Mouse (Mus musculus) lung, embryonic 15.5 days (tissue): ENCODE measurements around the gene Slc35c2. TPM values are rescaled to one million over a fixed set of nuclear protein-coding genes. Genes with fewer than 3 reads are reported as not detected.

Experiments used
- ATAC-seq: fragments of 200-750 bp; cut with Nextera tagmentation; 2 replicates; pipeline ENCODE4 v1.8.0; 2017; ENCODE audit warnings: moderate number of reproducible peaks, borderline replicate concordance; ENCODE audit not compliant: low FRiP score, low TSS enrichment; ENCODE audit errors: extremely low read depth
- H3K27ac ChIP-seq: fragments of 300-500 bp; sonication (generic); 2 replicates; pipeline ENCODE4 v1.5.1; 2015; ENCODE audit warnings: moderate library complexity, mild to moderate bottlenecking, inconsistent platforms
- H3K27me3 ChIP-seq: fragments of 300-500 bp; sonication (generic); 2 replicates; pipeline ENCODE4 v1.6.1; 2015; ENCODE audit warnings: inconsistent platforms
- H3K36me3 ChIP-seq: fragments of 300-500 bp; sonication (generic); 2 replicates; pipeline ENCODE4 v1.6.1; 2015; ENCODE audit warnings: inconsistent platforms
- H3K4me1 ChIP-seq: fragments of 300-500 bp; sonication (generic); 2 replicates; pipeline ENCODE4 v1.6.1; 2015; ENCODE audit warnings: inconsistent platforms
- H3K4me2 ChIP-seq: fragments of 300-500 bp; sonication (generic); 2 replicates; pipeline ENCODE4 v1.6.1; 2015; ENCODE audit warnings: inconsistent platforms, mild to moderate bottlenecking, moderate library complexity
- H3K4me3 ChIP-seq: fragments of 300-500 bp; sonication (generic); 2 replicates; pipeline ENCODE4 v1.5.1; 2015; ENCODE audit warnings: mild to moderate bottlenecking, inconsistent platforms
- H3K9ac ChIP-seq: fragments of 300-500 bp; sonication (generic); 2 replicates; pipeline ENCODE4 v1.6.1; 2015; ENCODE audit warnings: inconsistent platforms
- H3K9me3 ChIP-seq: fragments of 300-500 bp; sonication (generic); 2 replicates; pipeline ENCODE4 v1.6.1; 2016; ENCODE audit warnings: inconsistent platforms
- WGBS: fragments of 180-500 bp; shearing (Covaris S2); methylation state at CpG from one replicate; pipeline ENCODE4 v1.1.7; 2015; 5-methylcytosine and 5-hydroxymethylcytosine counted together
- polyA plus RNA-seq: library from polyadenylated mRNA; unstranded; fragments of >200 nt; fragmentation: Nextera tagmentation; extraction: Ambion mirVana; gene quantifications from 2 replicates; pipeline ENCODE4 v1.2.1, GENCODE M21; 2015

Slc35c2 gene
- polyA plus RNA-seq: 48.0 and 48.7 TPM in 2 replicates

DNA sequence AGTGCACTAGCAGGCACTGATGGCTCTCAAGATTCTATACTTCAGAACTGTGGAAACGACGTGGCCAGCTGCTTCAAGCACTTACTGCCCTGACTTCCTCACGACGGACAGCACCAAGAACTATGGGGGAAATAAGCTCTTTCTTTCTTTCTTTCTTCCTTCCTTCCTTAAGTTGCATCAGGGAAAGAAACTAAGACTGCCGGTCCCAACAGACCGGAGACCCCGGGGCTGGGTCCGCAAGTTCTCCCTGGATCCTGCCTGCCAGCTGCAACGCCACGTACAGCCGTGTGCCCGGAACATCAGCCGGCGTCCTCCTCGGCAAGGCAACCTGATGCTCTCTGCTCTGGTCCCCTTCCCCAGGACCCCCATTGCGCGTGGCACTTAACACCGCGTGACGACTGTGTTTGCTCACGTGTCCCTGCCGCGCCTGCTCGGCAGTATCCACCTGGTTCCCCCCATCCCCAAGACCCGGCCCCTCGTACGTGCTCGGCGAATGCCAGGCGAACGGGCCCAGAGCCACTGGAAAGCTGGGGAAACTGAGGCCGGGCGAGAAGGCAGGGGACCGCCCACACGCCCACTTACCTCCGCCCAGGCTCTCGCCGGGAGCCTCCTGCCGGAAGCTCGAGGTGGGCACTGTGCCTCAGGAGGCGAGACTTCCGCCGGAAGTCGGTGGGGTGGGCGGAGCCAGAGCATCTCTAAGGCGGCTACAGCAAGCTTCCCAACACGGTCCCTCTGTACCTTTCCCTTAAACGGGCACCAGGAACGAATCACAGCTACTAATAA lies at the start of gene Slc35c2:
Gene Slc35c2 (minus strand): TSS at position 668 of the 783 bp plus-strand sequence.
- Histone ChIP-seq H3K27ac (peak within 1 kb of the TSS; percentile 82), H3K4me3 (peak within 1 kb of the TSS; percentile 79), H3K4me2 (peak within 1 kb of the TSS; percentile 89), H3K4me1 (peaks cover 26% of the 10 kb centered on the region), H3K27me3 (no peaks in the 10 kb centered on the region), H3K9ac (peak within 1 kb of the TSS; percentile 65), H3K9me3 (no peaks in the 10 kb centered on the region), H3K36me3 (peaks cover 31% of the 10 kb centered on the region)
- WGBS: under 1% methylated on average over 49 of the region's 49 CpGs
- ATAC-seq: peak; percentile 92

DNA sequence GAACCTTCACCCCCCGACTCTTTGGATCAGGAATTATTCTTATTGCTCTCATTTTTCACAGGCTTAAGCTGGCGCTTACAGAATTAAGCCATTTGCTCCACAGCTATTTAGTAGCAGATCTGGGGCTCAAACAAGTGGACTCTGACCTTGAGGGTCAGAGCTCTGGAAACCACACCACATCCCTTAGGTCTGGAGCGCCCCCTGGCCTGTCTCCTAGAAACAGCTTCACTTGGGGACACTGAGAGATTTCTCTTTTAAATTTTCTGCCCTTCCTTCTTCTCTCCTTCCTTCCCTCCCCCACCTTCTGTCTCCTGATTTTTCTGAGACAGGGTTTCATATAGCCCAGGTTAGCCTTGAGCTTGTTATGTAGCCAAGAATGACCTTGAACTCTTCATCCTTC lies 49.5 kb upstream of the Slc35c2 start:
- H3K4me2 ChIP-seq: no peak overlapping the region
- H3K4me3 ChIP-seq: no peak overlapping the region
- 24% methylated on average over 3 of the region's 3 CpGs for WGBS
- H3K27ac ChIP-seq: no peak overlapping the region
- no peaks in the 10 kb centered on the region for H3K9me3 ChIP-seq
- H3K9ac ChIP-seq: no peak overlapping the region
- ATAC-seq: no peak
- H3K27me3 ChIP-seq: no peaks in the 10 kb centered on the region
- no peaks in the 10 kb centered on the region for H3K4me1 ChIP-seq
- H3K36me3 ChIP-seq: no peaks in the 10 kb centered on the region

DNA sequence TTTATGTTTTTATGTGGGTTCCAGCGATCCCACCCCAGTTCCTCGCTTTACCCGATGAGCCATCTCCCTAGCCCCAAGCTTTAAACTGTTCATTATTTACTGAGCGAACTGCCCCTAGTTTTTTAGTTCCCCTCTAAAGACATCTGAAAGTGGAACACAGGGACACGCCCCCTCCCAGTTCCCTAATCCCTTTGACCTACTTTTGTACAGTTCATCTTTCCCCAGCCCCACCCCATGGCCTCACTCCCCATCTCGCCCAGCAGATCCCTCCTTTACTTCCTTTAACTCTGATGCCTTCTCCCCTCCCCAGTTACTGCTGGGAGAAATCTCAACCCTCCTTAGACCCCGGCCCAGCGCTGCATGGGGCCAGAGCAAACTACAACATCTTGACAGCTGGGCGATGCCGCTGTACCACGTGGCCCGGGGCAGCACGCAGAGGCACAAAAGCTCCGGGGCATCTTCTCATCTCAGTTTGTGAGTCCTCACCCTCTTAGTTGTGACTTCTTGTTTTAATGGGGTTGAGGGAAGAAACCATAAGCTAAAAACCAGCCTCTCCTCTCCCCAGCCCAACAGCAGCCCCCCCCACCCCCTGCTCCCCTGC lies 45.0 kb upstream of the Slc35c2 start:
- no peaks in the 10 kb centered on the region for H3K4me1 ChIP-seq
- H3K36me3 ChIP-seq: no peaks in the 10 kb centered on the region
- 51% methylated on average over 14 of the region's 14 CpGs for WGBS
- H3K9me3 ChIP-seq: no peaks in the 10 kb centered on the region
- H3K4me3 ChIP-seq: no peak overlapping the region
- no peak for ATAC-seq
- H3K27ac ChIP-seq: no peak overlapping the region
- no peak overlapping the region for H3K4me2 ChIP-seq
- no peaks in the 10 kb centered on the region for H3K27me3 ChIP-seq
- no peak overlapping the region for H3K9ac ChIP-seq

DNA sequence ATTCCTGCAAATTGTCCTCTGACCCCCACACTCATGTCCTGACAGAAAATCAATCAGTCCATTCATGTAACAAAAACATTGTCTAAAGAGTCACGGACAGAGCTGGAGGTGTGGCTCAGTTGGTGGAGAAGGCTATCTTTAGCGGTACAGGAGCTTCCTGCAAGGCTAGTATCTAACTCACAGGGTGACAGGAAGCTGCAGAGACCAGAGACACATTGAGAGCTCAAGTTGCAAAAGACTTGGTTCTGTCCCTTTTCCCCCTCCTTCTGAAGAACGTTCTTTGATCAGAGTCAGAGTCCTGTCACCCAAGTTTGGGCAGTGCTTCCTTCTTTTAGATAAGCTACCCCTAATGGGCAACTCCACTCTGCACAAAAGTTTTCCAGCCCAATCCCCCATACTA lies 42.0 kb upstream of the Slc35c2 start:
- no peak overlapping the region for H3K27ac ChIP-seq
- no peak overlapping the region for H3K4me2 ChIP-seq
- peaks cover 20% of the 10 kb centered on the region for H3K4me1 ChIP-seq
- H3K4me3 ChIP-seq: no peak overlapping the region
- H3K36me3 ChIP-seq: no peaks in the 10 kb centered on the region
- H3K9me3 ChIP-seq: no peaks in the 10 kb centered on the region
- 10% methylated on average over 3 of the region's 3 CpGs for WGBS
- no peak for ATAC-seq
- no peak overlapping the region for H3K9ac ChIP-seq
- no peaks in the 10 kb centered on the region for H3K27me3 ChIP-seq

DNA sequence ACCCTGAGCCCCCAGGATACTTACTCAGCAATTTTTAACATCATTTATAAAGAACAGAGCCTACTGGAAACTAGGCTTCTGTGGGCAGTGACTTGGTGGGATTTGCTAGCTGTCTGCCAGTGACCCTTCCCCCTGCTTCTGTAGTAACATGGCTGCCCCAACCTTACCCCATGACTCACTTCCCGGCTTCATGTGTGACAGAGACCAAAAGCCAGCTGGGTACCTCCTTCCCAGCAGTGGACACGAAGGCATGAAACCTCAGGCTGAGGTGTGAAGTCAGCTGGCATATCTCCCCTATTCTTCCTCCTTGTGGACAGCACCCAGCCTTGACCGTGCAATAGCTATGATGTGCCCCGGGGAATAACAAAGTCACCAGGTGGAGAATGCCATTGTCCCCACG lies 41.1 kb upstream of the Slc35c2 start:
- no peak overlapping the region for H3K4me3 ChIP-seq
- no peak overlapping the region for H3K9ac ChIP-seq
- 74% methylated on average over 5 of the region's 5 CpGs for WGBS
- no peaks in the 10 kb centered on the region for H3K9me3 ChIP-seq
- H3K4me1 ChIP-seq: peaks cover 29% of the 10 kb centered on the region
- H3K27me3 ChIP-seq: no peaks in the 10 kb centered on the region
- H3K27ac ChIP-seq: no peak overlapping the region
- ATAC-seq: no peak
- H3K36me3 ChIP-seq: no peaks in the 10 kb centered on the region
- H3K4me2 ChIP-seq: no peak overlapping the region

DNA sequence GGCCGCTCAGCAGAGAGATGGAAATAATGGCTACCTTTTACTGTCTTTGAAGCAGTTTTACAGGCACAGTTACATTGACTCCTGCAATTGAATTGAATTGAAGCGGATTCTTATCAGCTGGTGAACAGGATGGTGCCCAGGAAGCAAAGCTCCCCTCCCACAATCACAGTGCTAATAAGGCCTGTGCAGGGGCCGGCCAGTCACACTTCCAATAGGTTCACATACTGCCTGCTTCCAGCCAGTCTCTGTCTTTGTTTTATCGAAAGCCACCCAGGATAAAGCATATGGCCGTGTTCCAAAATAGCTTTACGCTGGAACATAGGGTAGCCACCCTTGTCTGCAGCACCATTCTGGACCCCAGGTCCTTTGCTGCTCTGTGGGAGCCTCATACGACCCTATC lies 39.7 kb upstream of the Slc35c2 start:
- Histone ChIP-seq H3K27ac (no peak overlapping the region), H3K4me1 (peaks cover 43% of the 10 kb centered on the region), H3K36me3 (no peaks in the 10 kb centered on the region), H3K4me3 (peak overlapping the region; percentile 92; the same call in 1 of the 2 replicates), H3K4me2 (peak overlapping the region; percentile 92), H3K9me3 (no peaks in the 10 kb centered on the region), H3K27me3 (no peaks in the 10 kb centered on the region), H3K9ac (peak overlapping the region; percentile 59; the same call in 1 of the 2 replicates)
- no peak for ATAC-seq
- 38% methylated on average over 7 of the region's 7 CpGs for WGBS

DNA sequence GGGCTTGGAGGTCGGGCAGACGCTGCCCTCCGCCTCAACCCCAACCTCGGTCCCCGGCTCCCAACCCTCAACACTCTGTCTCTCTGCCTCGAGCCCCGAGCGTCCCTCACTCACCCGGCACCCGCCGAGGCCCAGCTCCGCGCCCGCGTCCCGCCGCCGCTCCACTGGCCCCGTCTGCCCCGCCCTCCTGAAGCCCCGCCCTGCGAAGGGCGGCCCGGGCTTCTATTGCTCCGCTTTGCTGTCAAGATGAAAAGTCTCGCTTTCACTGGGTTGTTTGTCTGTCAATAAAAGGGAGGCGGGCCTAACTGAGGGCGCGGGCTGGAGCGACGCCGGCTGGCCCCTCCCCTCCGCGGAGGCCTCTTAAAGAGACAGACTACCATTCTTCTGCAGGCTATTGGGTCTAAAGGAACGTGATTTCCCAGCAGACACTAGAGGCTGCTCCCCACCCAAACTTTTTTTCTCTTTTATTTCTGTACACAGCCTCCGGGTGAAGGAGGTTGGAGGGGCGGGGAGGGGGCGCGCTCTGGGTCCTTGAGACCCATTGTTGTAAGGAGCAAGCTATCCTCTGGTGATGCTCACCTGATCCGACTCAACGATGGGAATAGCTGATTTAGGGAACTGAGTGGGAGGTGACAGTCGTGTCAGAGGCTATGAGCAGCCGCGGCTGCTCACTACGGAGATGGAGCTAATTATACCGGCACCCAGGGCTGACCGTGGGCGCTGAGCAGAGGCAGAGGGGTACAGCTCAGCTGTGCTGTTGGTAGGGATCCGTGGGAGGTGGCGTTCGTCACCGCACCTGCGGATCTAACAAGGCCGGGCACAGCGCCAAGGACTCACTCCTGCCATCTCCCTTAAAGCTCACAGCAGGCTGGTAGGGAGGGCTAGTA lies 38.9 kb upstream of the Slc35c2 start, which contains the start of gene Elmo2:
Gene Elmo2 (minus strand): TSS at position 176 of the 887 bp plus-strand sequence.
- Histone ChIP-seq H3K36me3 (no peaks in the 10 kb centered on the region), H3K27me3 (no peaks in the 10 kb centered on the region), H3K4me3 (peak within 1 kb of the TSS; percentile 92), H3K4me2 (peak within 1 kb of the TSS; percentile 92), H3K9ac (peak within 1 kb of the TSS; percentile 90), H3K4me1 (peaks cover 51% of the 10 kb centered on the region), H3K9me3 (no peaks in the 10 kb centered on the region), H3K27ac (peak within 1 kb of the TSS; percentile 71)
- ATAC-seq: peak; percentile 97
- WGBS: 2% methylated on average over 51 of the region's 55 CpGs

DNA sequence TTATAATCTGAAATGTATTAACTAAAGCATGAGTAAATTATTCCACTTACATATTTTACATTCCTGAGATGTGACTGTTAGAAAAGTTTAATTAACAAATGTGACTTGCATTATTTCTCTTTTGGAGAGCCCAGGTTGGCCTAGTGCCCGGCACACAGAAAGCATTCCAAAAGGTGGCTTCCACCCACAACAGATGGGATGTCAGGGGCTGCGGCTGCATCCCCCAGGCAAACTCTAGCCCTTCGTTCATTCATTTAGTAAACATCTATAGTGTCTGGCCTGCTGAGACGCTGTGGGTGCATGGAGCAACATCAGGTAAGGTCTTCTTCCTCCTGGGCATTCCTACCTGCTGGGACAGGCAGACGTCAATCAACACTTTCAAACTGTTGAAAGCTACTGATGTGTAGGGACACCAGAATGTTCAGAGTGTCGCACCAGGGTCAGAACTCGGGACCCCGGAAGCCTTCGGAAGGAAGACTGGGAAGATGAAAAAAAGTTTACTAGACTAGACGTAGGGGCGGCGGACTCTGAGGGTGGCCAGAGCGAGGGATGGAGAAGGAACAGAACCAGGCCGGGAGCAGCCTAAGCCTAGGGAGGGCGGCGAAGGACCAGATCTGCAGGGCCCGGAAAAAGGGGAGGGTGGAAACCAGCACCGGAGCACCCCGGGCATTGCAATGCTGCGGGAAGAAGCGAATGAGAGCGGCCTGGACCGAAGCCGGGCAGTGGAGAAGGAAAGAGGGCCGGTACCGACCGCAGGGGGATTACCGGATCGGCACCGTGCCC lies 38.0 kb upstream of the Slc35c2 start:
- Histone ChIP-seq H3K27ac (peak overlapping the region; percentile 71), H3K9ac (peak overlapping the region; percentile 90), H3K27me3 (no peaks in the 10 kb centered on the region), H3K4me3 (peak overlapping the region; percentile 92), H3K4me1 (peaks cover 60% of the 10 kb centered on the region), H3K4me2 (peak overlapping the region; percentile 85), H3K9me3 (no peaks in the 10 kb centered on the region), H3K36me3 (no peaks in the 10 kb centered on the region)
- peak; percentile 9; the same call in 1 of the 2 replicates for ATAC-seq
- WGBS: under 1% methylated on average over 27 of the region's 30 CpGs

DNA sequence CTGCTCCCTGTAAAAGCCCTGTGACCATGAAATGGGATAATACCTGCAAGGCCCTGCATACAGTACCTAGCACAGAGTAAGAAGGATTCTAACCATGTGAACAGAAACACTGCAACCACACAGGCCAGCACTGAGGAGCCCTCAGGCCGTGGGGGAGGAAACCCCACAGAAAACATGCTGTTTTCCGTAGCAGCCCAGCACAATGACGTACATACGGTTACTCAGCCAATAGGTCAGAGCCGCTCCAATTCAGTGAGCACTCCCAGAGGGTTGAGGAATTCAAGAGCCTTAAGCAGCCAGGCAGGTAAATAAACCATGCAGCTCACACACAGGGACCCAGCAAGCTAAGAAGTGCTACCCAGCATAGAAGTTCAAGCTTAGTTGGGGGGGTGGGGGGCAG lies 36.3 kb upstream of the Slc35c2 start:
- Histone ChIP-seq H3K9ac (no peak overlapping the region), H3K36me3 (no peaks in the 10 kb centered on the region)
- WGBS: 55% methylated on average over 5 of the region's 5 CpGs

DNA sequence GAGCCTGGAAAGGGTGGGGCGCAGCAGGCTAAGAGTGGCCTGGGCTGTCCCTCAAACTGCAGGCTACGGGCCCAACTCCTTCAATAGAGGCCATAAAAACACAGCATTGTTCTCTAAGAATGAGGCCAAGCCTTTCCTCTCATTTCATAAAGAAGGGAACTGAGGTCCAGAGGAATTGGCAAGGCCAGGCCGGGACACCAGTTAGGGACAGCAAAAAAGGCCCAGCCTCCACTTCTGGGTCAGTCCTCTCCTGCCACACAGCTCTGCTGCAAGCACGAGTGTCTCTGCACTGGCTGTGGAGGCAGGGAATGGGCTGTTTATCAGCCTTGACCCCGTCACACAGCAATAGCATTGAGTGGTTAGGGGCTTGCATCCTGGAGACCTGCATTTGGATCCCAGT lies 35.8 kb upstream of the Slc35c2 start:
- Histone ChIP-seq H3K27me3 (no peaks in the 10 kb centered on the region), H3K9me3 (no peaks in the 10 kb centered on the region), H3K4me3 (no peak overlapping the region), H3K4me1 (peaks cover 82% of the 10 kb centered on the region), H3K9ac (no peak overlapping the region), H3K27ac (no peak overlapping the region), H3K36me3 (no peaks in the 10 kb centered on the region), H3K4me2 (peak overlapping the region; percentile 85; the same call in 1 of the 2 replicates)
- WGBS: 67% methylated on average over 5 of the region's 5 CpGs
- ATAC-seq: no peak

More for the DNA sequence above, 36.3 kb upstream of the Slc35c2 start:
- H3K4me2 ChIP-seq: peak overlapping the region; percentile 85
- H3K4me3 ChIP-seq: no peak overlapping the region
- peaks cover 77% of the 10 kb centered on the region for H3K4me1 ChIP-seq
- H3K27ac ChIP-seq: peak overlapping the region; percentile 11; the same call in 1 of the 2 replicates
- no peak for ATAC-seq
- H3K9me3 ChIP-seq: no peaks in the 10 kb centered on the region
- H3K27me3 ChIP-seq: no peaks in the 10 kb centered on the region
